Mouse (Mus musculus): ENCODE measurements around the gene Ltb4r1. TPM values are rescaled to one million over a fixed set of nuclear protein-coding genes. Genes with fewer than 3 reads are reported as not detected.

Ltb4r1 gene
- not detected for polyA plus RNA-seq (2014; fragmentation: Illumina TruSeq; extraction: RNeasy Lipid Tissue Mini Kit (QIAGEN cat#74804); ENCODE audit: low read depth, low replicate concordance)

DNA sequence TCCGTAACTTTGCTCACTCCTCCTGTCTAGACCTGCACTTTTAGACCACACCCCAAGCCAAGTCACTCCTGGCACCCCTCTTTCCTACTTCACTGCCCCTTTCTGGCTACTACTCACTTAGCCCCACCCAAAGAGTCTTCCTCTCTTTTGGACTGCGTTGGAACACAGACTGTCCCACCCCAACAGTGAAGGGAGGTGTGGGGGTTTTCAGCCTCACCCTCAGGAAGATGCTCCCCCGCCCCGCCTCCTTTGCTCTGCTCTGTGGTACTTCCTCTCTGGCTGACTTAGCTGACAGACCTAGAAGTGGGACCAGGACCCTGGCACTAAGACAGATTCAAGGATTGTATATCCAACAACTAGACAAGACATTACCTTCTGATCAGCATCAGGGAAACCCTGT lies at the start of gene Ltb4r1:
Gene Ltb4r1, plus strand, starts transcription at position 267 of the 400 bp plus-strand sequence.

DNA sequence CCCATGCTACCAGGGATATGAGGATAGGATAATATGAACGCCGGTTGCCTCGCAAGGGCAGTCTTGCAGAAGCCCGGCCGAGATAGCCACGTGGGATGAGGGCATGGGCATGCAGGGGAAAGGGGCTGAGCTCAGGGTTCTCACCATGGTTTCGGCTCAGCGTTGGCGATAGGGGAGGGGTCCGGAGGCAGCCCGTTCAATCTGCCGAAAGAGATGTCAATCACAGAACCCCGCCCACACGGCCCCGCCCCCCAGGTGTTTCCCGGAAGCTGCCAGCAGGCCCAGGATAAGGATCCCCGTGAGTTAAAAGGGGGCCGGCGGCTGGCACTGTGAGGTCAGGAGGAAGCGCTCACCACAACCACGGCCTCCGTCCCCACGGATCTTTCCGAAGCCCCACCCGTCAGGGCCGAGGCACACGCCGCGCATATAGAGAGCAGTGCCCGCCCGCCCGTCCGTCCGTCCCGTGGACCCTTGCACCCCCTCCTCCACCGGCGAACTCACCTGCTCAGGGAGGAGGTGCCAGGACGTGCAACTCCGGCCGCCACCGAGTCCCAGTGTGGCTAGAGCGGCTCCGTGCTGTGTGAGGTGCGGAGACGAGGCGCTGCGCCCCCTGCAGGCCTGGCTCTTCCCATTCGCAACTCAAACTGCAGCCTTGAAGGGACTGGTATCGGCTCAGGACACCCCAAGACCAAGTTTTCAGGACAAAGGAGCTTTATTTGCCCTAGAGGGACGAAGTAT lies 43.9 kb upstream of the Ltb4r1 start, which contains the start of gene Rabggta:
Gene Rabggta, minus strand, starts transcription at position 564 of the 738 bp plus-strand sequence.

DNA sequence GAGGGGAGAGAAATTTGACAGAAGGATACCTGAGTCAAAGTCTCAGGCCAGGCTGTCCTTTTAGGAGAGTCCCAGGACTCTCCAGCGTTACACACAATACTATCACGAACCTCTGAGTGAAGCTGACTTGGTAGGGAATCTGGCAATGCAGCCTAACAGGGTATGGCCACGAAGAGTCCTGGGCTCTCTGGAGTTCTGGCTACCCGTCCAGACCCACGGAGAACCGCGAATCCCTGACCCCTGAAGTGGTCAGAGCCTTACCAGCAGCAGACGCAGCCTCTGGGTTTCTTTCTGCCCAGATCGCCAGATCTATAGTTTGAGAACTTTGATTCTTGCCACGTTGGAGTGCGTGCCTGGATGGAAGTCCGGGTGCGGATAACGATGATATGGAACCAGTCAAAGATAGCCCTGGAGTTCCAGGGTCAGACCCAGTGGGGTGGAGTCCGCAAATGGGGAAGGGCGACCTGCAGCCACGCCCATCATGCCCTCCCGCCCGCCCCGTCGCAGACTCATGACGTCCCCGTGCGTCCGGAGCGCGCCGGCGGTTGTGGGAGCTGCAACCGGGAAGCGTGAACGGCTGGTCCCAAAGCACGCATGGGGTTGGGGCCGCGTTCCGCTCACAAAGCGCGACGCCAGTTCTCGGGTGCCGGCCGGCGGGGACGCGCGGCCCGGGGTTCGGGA lies 20.4 kb upstream of the Ltb4r1 start, which contains the start of the genes Dhrs1 and Nop9:
Gene Dhrs1, minus strand, starts transcription at position 511 of the 681 bp plus-strand sequence.
Gene Nop9, plus strand, starts transcription at position 514 of the 681 bp plus-strand sequence.

DNA sequence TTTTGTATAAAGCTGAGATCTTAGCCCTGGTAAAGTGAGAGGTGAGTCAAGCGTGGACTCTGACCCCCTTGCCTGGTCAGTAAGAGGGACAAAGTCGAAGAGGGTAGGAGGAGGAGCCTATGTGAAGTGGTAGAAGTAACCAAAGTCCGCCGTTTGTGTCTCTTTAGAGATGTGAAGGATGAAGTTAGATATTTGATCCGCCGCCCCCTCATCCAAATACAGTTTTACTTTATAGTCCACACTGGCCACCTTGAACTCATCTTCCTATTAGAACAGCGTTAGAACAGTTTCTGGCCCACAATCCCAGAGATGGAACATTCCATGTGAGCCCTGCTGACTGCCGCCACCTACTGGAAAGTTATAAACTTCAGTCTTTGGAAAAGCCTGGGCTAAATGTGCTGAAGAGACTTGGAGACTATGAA lies 7.4 kb upstream of the Ltb4r1 start, which contains the start of gene Cideb:
Gene Cideb, minus strand, starts transcription at position 96 of the 422 bp plus-strand sequence.

DNA sequence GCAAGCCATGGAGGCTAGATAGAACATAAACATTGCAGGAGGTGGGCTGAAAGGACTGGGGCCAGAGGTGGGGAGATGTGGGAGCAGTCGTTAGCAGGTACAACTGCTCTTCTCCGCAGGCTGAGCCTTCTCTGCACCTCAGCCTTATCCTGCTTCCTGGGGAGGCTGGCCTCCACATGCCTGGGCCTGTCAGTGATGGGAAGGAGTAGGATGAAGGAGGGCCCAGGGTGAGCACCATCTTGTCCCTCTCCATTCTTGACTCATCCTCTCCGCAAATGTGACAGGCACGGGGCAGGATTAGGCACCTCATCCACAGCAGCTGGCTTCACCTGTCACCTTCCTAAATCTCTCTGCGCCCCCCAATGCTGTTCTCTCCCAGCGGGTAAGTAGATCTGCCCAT lies 4.6 kb upstream of the Ltb4r1 start, which contains the start of gene Ltb4r2:
Gene Ltb4r2, plus strand, starts transcription at position 266 of the 400 bp plus-strand sequence.

DNA sequence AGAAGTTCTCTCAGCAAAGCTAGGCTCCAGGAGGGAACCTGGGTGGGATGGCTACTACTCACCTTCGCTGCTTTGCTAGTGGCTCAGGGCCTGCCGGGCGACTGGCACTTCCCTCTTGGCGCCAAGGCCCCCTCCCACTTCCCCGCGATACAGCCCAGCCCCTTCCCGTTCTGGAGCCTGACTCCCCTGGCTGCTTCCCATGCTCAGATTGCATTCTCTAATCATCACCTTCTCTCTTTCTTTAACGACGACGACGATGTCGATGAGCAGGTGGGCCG lies 18.1 kb downstream of the Ltb4r1 start, which contains the start of gene Adcy4:
Gene Adcy4, minus strand, starts transcription at position 138 of the 278 bp plus-strand sequence.

DNA sequence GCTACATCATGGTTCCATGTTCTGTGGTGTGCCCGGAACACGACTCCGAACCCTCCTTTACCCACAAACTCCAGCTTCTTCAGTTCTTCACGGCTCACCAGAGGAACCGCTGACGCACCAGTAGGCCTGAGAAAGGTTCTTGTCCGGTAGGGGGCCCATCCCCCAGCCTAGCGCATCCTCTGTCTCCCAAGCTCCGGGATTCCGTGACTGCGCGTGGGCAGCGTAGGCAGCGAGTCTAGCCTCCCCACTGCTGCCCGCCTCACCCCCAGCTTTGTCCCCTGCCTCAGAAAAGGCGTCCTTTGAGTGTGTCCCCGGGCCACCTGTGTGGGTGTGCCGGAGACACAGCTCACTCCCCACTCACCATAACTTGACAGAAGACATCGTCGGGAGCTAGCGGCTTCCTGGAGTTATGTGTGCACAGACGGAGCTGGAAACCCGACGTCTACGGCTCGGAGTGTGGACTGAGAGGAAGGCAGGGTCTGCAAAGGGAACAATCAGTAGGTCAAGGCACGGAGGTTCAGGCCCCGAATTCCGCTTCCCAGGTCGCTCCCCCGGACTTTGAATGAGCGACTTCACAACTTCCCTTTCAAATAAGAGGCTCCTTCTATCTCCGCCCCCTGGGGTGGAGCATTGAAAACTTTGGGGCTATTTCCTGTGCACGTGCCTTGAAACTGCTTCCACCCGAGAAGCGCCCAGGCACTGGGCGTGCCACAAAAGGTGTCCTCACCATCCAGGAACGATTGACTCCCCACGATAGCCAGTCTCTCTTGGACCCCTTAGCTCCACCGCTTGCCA lies 22.7 kb downstream of the Ltb4r1 start, which contains the start of gene Ripk3:
Gene Ripk3, minus strand, starts transcription at position 610 of the 795 bp plus-strand sequence.

Other genes starting within 250 kb of the Ltb4r1 start
- gene Nrl, start 241.0 kb upstream of the Ltb4r1 start, polyA plus RNA-seq (2014; fragmentation: Illumina TruSeq; extraction: RNeasy Lipid Tissue Mini Kit (QIAGEN cat#74804); ENCODE audit: low read depth, low replicate concordance), result not detected
- gene Pck2, start 225.7 kb upstream of the Ltb4r1 start, polyA plus RNA-seq (2014; fragmentation: Illumina TruSeq; extraction: RNeasy Lipid Tissue Mini Kit (QIAGEN cat#74804); ENCODE audit: low read depth, low replicate concordance), result 0.24 TPM
- 82.7 TPM for gene Dcaf11, start 206.0 kb upstream of the Ltb4r1 start, polyA plus RNA-seq (2014; fragmentation: Illumina TruSeq; extraction: RNeasy Lipid Tissue Mini Kit (QIAGEN cat#74804); ENCODE audit: low read depth, low replicate concordance)
- not detected for gene A730061H03Rik, start 205.6 kb upstream of the Ltb4r1 start, polyA plus RNA-seq (2014; fragmentation: Illumina TruSeq; extraction: RNeasy Lipid Tissue Mini Kit (QIAGEN cat#74804); ENCODE audit: low read depth, low replicate concordance)
- 0.87 TPM for gene Fitm1, start 190.3 kb upstream of the Ltb4r1 start, polyA plus RNA-seq (2014; fragmentation: Illumina TruSeq; extraction: RNeasy Lipid Tissue Mini Kit (QIAGEN cat#74804); ENCODE audit: low read depth, low replicate concordance)
- 149 TPM for gene Psme1, start 187.8 kb upstream of the Ltb4r1 start, polyA plus RNA-seq (2014; fragmentation: Illumina TruSeq; extraction: RNeasy Lipid Tissue Mini Kit (QIAGEN cat#74804); ENCODE audit: low read depth, low replicate concordance)
- 9.1 TPM for gene Emc9, start 180.7 kb upstream of the Ltb4r1 start, polyA plus RNA-seq (2014; fragmentation: Illumina TruSeq; extraction: RNeasy Lipid Tissue Mini Kit (QIAGEN cat#74804); ENCODE audit: low read depth, low replicate concordance)
- gene Psme2, start 174.8 kb upstream of the Ltb4r1 start, polyA plus RNA-seq (2014; fragmentation: Illumina TruSeq; extraction: RNeasy Lipid Tissue Mini Kit (QIAGEN cat#74804); ENCODE audit: low read depth, low replicate concordance), result 129 TPM
- gene Rnf31, start 174.3 kb upstream of the Ltb4r1 start, polyA plus RNA-seq (2014; fragmentation: Illumina TruSeq; extraction: RNeasy Lipid Tissue Mini Kit (QIAGEN cat#74804); ENCODE audit: low read depth, low replicate concordance), result 3.8 TPM
- gene Irf9, start 162.4 kb upstream of the Ltb4r1 start, polyA plus RNA-seq (2014; fragmentation: Illumina TruSeq; extraction: RNeasy Lipid Tissue Mini Kit (QIAGEN cat#74804); ENCODE audit: low read depth, low replicate concordance), result 28.2 TPM
- gene Rec8, start 147.9 kb upstream of the Ltb4r1 start, polyA plus RNA-seq (2014; fragmentation: Illumina TruSeq; extraction: RNeasy Lipid Tissue Mini Kit (QIAGEN cat#74804); ENCODE audit: low read depth, low replicate concordance), result 0.24 TPM
- gene Ipo4, start 130.0 kb upstream of the Ltb4r1 start, polyA plus RNA-seq (2014; fragmentation: Illumina TruSeq; extraction: RNeasy Lipid Tissue Mini Kit (QIAGEN cat#74804); ENCODE audit: low read depth, low replicate concordance), result 5.0 TPM
- gene Gm49378, start 128.1 kb upstream of the Ltb4r1 start, polyA plus RNA-seq (2014; fragmentation: Illumina TruSeq; extraction: RNeasy Lipid Tissue Mini Kit (QIAGEN cat#74804); ENCODE audit: low read depth, low replicate concordance), result 0.66 TPM
- gene Tm9sf1, start 122.2 kb upstream of the Ltb4r1 start, polyA plus RNA-seq (2014; fragmentation: Illumina TruSeq; extraction: RNeasy Lipid Tissue Mini Kit (QIAGEN cat#74804); ENCODE audit: low read depth, low replicate concordance), result 26.3 TPM
- gene Tssk4, start 115.8 kb upstream of the Ltb4r1 start, polyA plus RNA-seq (2014; fragmentation: Illumina TruSeq; extraction: RNeasy Lipid Tissue Mini Kit (QIAGEN cat#74804); ENCODE audit: low read depth, low replicate concordance), result not detected
- 9.9 TPM for gene Mdp1, start 105.5 kb upstream of the Ltb4r1 start, polyA plus RNA-seq (2014; fragmentation: Illumina TruSeq; extraction: RNeasy Lipid Tissue Mini Kit (QIAGEN cat#74804); ENCODE audit: low read depth, low replicate concordance)
- gene Gmpr2, start 94.0 kb upstream of the Ltb4r1 start, polyA plus RNA-seq (2014; fragmentation: Illumina TruSeq; extraction: RNeasy Lipid Tissue Mini Kit (QIAGEN cat#74804); ENCODE audit: low read depth, low replicate concordance), result 16.3 TPM
- gene Nedd8, start 93.8 kb upstream of the Ltb4r1 start, polyA plus RNA-seq (2014; fragmentation: Illumina TruSeq; extraction: RNeasy Lipid Tissue Mini Kit (QIAGEN cat#74804); ENCODE audit: low read depth, low replicate concordance), result 75.4 TPM
- gene Tinf2, start 84.1 kb upstream of the Ltb4r1 start, polyA plus RNA-seq (2014; fragmentation: Illumina TruSeq; extraction: RNeasy Lipid Tissue Mini Kit (QIAGEN cat#74804); ENCODE audit: low read depth, low replicate concordance), result 4.1 TPM
- gene Tgm1, start 52.0 kb upstream of the Ltb4r1 start, polyA plus RNA-seq (2014; fragmentation: Illumina TruSeq; extraction: RNeasy Lipid Tissue Mini Kit (QIAGEN cat#74804); ENCODE audit: low read depth, low replicate concordance), result 0.66 TPM
- gene Rabggta, start 43.7 kb upstream of the Ltb4r1 start, polyA plus RNA-seq (2014; fragmentation: Illumina TruSeq; extraction: RNeasy Lipid Tissue Mini Kit (QIAGEN cat#74804); ENCODE audit: low read depth, low replicate concordance), result 1.4 TPM
- gene Dhrs1, start 20.3 kb upstream of the Ltb4r1 start, polyA plus RNA-seq (2014; fragmentation: Illumina TruSeq; extraction: RNeasy Lipid Tissue Mini Kit (QIAGEN cat#74804); ENCODE audit: low read depth, low replicate concordance), result 50.2 TPM
- gene Nop9, start 20.3 kb upstream of the Ltb4r1 start, polyA plus RNA-seq (2014; fragmentation: Illumina TruSeq; extraction: RNeasy Lipid Tissue Mini Kit (QIAGEN cat#74804); ENCODE audit: low read depth, low replicate concordance), result 5.4 TPM
- gene Cideb, start 7.5 kb upstream of the Ltb4r1 start, polyA plus RNA-seq (2014; fragmentation: Illumina TruSeq; extraction: RNeasy Lipid Tissue Mini Kit (QIAGEN cat#74804); ENCODE audit: low read depth, low replicate concordance), result 47.4 TPM
- gene Ltb4r2, start 4.5 kb upstream of the Ltb4r1 start, polyA plus RNA-seq (2014; fragmentation: Illumina TruSeq; extraction: RNeasy Lipid Tissue Mini Kit (QIAGEN cat#74804); ENCODE audit: low read depth, low replicate concordance), result 0.24 TPM
- 0.58 TPM for gene Adcy4, start 18.1 kb downstream of the Ltb4r1 start, polyA plus RNA-seq (2014; fragmentation: Illumina TruSeq; extraction: RNeasy Lipid Tissue Mini Kit (QIAGEN cat#74804); ENCODE audit: low read depth, low replicate concordance)
- gene Ripk3, start 22.9 kb downstream of the Ltb4r1 start, polyA plus RNA-seq (2014; fragmentation: Illumina TruSeq; extraction: RNeasy Lipid Tissue Mini Kit (QIAGEN cat#74804); ENCODE audit: low read depth, low replicate concordance), result 0.53 TPM
- gene Nfatc4, start 57.2 kb downstream of the Ltb4r1 start, polyA plus RNA-seq (2014; fragmentation: Illumina TruSeq; extraction: RNeasy Lipid Tissue Mini Kit (QIAGEN cat#74804); ENCODE audit: low read depth, low replicate concordance), result not detected
- gene Nynrin, start 88.0 kb downstream of the Ltb4r1 start, polyA plus RNA-seq (2014; fragmentation: Illumina TruSeq; extraction: RNeasy Lipid Tissue Mini Kit (QIAGEN cat#74804); ENCODE audit: low read depth, low replicate concordance), result 0.05 TPM
- gene Cbln3, start 118.4 kb downstream of the Ltb4r1 start, polyA plus RNA-seq (2014; fragmentation: Illumina TruSeq; extraction: RNeasy Lipid Tissue Mini Kit (QIAGEN cat#74804); ENCODE audit: low read depth, low replicate concordance), result 0.19 TPM
- 16.9 TPM for gene Khnyn, start 119.0 kb downstream of the Ltb4r1 start, polyA plus RNA-seq (2014; fragmentation: Illumina TruSeq; extraction: RNeasy Lipid Tissue Mini Kit (QIAGEN cat#74804); ENCODE audit: low read depth, low replicate concordance)
- gene Sdr39u1, start 134.3 kb downstream of the Ltb4r1 start, polyA plus RNA-seq (2014; fragmentation: Illumina TruSeq; extraction: RNeasy Lipid Tissue Mini Kit (QIAGEN cat#74804); ENCODE audit: low read depth, low replicate concordance), result 6.6 TPM
- not detected for gene Cma1, start 178.7 kb downstream of the Ltb4r1 start, polyA plus RNA-seq (2014; fragmentation: Illumina TruSeq; extraction: RNeasy Lipid Tissue Mini Kit (QIAGEN cat#74804); ENCODE audit: low read depth, low replicate concordance)
- not detected for gene Cma2, start 185.0 kb downstream of the Ltb4r1 start, polyA plus RNA-seq (2014; fragmentation: Illumina TruSeq; extraction: RNeasy Lipid Tissue Mini Kit (QIAGEN cat#74804); ENCODE audit: low read depth, low replicate concordance)

Measured in liver, adult 10 weeks (tissue).